Comparison of ENCODE assay signal across 28 mouse cellular contexts in the genomic region with DNA sequence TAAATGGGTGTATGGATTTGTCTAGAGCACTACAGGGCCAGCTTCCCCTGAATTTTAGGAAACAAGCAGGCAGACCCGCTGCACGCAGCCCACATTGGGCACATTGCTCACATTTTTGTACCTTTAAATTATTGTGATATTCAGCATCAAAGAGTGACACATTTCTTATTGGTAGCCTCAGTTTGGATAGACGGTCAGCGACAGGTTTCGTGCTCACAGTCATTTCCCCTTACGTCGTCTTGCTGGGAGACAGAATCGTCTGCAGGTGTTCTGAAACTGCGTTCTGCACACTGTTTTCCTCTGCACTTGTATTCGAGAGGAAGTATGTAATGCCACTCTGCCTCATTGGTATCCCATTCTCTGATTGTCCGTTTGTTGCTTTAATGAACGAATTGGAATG.
"Had no signal": no experiment of that assay in that cellular context is flagged by ENCODE, and none has a peak within 500 bp of the region (broad histone marks: within the 10 kb centered on the region; RNA-seq: fewer than 3 reads in every experiment).

No protein-coding gene starts in this region.

- H3K27ac ChIP-seq: embryonic facial prominence, embryonic 10.5 days; embryonic facial prominence, embryonic 12.5 days; embryonic facial prominence, embryonic 13.5 days; embryonic facial prominence, embryonic 15.5 days; forebrain, embryonic 10.5 days; forebrain, embryonic 12.5 days; forebrain, embryonic 13.5 days; forebrain, embryonic 15.5 days; gastrocnemius, adult 2 months; heart, adult 2 months had no signal

- H3K9ac ChIP-seq: embryonic facial prominence, embryonic 12.5 days; embryonic facial prominence, embryonic 13.5 days; embryonic facial prominence, embryonic 15.5 days; forebrain, embryonic 12.5 days; forebrain, embryonic 13.5 days; forebrain, embryonic 15.5 days; forebrain, postnatal 0 days had no signal

- H3K27me3 ChIP-seq: embryonic facial prominence, embryonic 12.5 days; embryonic facial prominence, embryonic 13.5 days; embryonic facial prominence, embryonic 15.5 days; forebrain, embryonic 12.5 days; forebrain, embryonic 13.5 days; forebrain, embryonic 15.5 days had no signal

- H3K4me1 ChIP-seq: embryonic facial prominence, embryonic 12.5 days; embryonic facial prominence, embryonic 13.5 days; embryonic facial prominence, embryonic 15.5 days; forebrain, embryonic 12.5 days; forebrain, embryonic 13.5 days; forebrain, embryonic 15.5 days had no signal

- H3K36me3 ChIP-seq: embryonic facial prominence, embryonic 10.5 days; embryonic facial prominence, embryonic 12.5 days; embryonic facial prominence, embryonic 13.5 days; embryonic facial prominence, embryonic 15.5 days; forebrain, embryonic 10.5 days; forebrain, embryonic 12.5 days; forebrain, embryonic 15.5 days had no signal

- H3K4me2 ChIP-seq: embryonic facial prominence, embryonic 12.5 days; embryonic facial prominence, embryonic 13.5 days; embryonic facial prominence, embryonic 15.5 days; forebrain, embryonic 12.5 days; forebrain, embryonic 13.5 days; forebrain, embryonic 15.5 days had no signal

- DNase-seq: cerebellum, adult 2 months; cerebellum, adult 8-10 months; cerebellum, adult 9-10 months; cerebellum, adult 9-11 months; cerebellum, postnatal 10 days; cerebellum, postnatal 14 days; cerebellum, postnatal 25 days; cerebellum, postnatal 36 days; embryo, embryonic 11 days; forebrain, postnatal 0 days; gastrocnemius, adult 2 months; gastrocnemius, postnatal 10 days; gastrocnemius, postnatal 14 days; gastrocnemius, postnatal 25 days; gastrocnemius, postnatal 36 days; heart, adult 18-20 months; heart, adult 2 months had no signal

- H3K9me3 ChIP-seq: embryonic facial prominence, embryonic 10.5 days; embryonic facial prominence, embryonic 12.5 days; embryonic facial prominence, embryonic 13.5 days; embryonic facial prominence, embryonic 15.5 days; forebrain, embryonic 10.5 days; forebrain, embryonic 12.5 days; forebrain, embryonic 13.5 days; forebrain, embryonic 15.5 days had no signal

- ATAC-seq: forebrain, embryonic 13.5 days; forebrain, embryonic 14.5 days; forebrain, embryonic 15.5 days; forebrain, embryonic 16.5 days; forebrain, postnatal 0 days had no signal

- H3K4me3 ChIP-seq: embryonic facial prominence, embryonic 10.5 days; embryonic facial prominence, embryonic 12.5 days; embryonic facial prominence, embryonic 13.5 days; embryonic facial prominence, embryonic 15.5 days; erythroblast, embryonic 14.5 days; forebrain, embryonic 10.5 days; forebrain, embryonic 12.5 days; forebrain, embryonic 13.5 days; forebrain, embryonic 15.5 days; gastrocnemius, adult 2 months; heart, adult 2 months had no signal
